Mouse (Mus musculus): Measurements from ENCODE around the gene Ugt1a8. TPM values are rescaled to one million over a fixed set of nuclear protein-coding genes. Genes with fewer than 3 reads are reported as not detected.
"Not testable (repeated sequence)": the region's sequence is repeated elsewhere in the genome, so short reads cannot be mapped to it uniquely, and the experiment has no call there.

Gene Ugt1a8
- total RNA-seq, 2 experiments from 2014 or later = not detected

DNA sequence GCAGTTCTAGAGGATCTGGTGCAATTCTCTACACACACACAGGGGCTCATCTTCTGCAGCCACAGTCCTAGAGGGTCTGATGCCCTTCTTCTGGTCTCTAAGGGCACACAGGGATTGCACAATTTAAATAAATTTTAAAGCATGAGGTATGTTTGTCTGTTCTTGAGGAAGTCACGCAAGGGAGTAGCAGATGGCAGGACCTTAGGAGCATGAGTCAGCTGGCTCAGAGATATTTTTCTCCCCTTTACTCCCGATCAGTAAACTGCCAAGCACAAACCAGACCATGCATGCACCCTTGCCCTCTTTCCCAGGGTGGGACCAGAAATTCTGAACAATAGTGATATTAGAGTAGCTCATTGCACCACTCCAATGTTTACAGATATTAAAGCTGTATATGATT lies 70.8 kb downstream of the Ugt1a8 start:
- no peak for ATAC-seq (replicated peaks; ENCODE audit: low FRiP score, poor library complexity, severe bottlenecking)

DNA sequence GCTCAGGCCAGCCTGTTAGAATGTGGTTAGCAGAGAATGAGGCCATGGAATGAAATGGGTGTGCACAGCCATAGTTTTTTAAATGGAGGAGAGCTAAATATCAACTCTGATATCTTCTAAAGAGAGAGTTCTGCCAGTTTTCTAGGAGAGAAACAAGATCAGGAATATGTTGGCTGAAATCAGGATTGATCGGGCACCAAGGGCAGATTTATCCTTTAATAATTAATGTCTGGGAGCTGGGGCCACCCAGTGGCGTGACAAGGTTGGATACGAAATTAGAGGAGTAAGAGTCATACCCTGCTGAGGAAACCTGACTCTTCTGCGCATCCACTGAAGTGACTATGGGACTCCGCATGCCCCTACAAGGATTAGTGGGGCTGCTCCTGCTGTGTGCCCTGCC lies 78.1 kb downstream of the Ugt1a8 start, which contains the start of gene Ugt1a5:
Gene Ugt1a5, plus strand, starts transcription at position 302 of the 400 bp plus-strand sequence.
- no peak for ATAC-seq (replicated peaks; ENCODE audit: low FRiP score, poor library complexity, severe bottlenecking)

DNA sequence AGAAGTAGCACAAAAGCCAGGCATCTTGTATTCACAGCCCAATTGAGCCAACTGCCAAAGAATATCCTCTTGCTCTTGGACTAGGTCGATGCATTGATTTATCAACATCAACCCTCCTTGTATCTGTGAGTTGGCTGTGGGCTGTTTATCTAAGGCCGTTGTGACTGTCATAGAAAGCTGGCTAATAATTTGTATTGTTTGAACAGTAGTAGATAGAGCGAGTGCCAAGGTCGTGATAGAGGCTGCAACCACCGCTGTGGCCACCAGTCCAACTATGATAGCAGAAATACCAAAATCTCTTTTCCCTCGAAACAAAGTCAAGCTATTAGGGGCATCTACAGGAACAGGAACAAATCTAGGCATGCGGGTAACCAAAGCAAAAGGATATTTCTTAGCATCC lies 84.6 kb downstream of the Ugt1a8 start:
- not testable (repeated sequence) for ATAC-seq (replicated peaks; ENCODE audit: low FRiP score, poor library complexity, severe bottlenecking)

DNA sequence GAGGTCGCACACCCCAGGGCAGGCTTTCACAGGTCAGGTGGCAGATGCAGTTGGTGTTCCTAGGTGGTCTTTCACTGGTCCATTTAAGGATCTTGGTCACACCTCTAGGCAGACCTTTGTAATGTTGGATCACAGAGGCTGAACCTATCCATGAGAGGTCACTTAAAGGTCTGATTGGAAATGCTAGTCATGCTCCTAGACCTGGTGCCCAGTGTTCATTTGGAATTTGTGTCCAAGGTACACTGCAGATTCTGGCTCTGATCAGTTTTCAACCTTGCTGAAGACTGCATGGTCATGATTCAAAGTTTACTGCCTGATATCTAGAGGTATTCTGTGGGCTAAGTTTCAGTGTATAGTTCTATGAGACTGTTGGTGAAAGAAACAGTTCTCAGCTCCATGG lies 92.0 kb downstream of the Ugt1a8 start:
- ATAC-seq (replicated peaks; ENCODE audit: low FRiP score, poor library complexity, severe bottlenecking) = no peak

DNA sequence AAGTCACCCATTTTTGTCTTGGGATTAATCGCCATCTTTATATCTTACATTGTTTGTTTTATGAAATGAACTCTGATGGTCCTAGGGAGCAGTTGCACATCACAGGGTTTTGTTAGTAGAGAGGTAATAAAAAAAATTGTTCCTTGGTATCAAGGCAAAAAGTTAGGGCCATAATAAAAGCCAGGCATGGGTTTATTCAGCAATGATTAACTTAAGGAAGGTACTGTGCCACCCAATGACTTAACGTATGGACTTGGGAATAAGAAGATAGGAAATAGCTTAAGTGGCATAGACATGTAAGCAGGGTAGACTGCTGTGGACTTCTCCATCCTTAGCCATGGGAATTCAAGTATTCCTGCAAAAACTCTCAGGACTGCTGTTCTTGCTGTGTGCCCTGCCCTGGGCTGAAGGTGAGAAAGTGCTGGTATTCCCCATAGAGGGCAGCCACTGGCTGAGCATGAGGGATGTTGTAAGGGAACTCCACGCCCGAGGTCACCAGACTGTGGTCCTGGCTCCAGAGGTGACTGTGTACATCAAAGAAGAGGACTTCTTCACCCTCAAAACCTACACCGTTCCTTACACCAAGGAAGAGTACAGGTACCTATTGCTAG lies 98.8 kb downstream of the Ugt1a8 start:
- no peak for ATAC-seq (replicated peaks; ENCODE audit: low FRiP score, poor library complexity, severe bottlenecking)

DNA sequence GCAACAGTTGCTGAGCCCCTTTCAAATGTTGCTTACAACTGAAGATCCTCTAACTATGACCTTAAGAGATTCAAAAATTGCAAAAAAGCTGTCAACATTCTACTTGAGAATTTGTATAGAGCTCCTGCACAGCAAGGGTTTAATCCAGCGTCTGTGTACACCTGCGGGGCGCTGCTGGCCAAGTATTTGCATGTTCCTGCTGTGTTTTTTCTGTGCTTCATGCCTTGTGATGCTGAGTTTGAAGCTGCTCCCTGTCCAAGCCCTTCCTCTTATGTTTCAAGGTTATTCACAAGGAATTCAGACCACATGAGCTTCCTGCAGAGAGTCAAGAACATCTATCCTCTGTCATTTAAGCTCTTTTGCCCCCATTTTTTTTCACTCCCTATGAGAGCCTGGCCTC lies 104.5 kb downstream of the Ugt1a8 start:
- ATAC-seq (replicated peaks; ENCODE audit: low FRiP score, poor library complexity, severe bottlenecking) = no peak

DNA sequence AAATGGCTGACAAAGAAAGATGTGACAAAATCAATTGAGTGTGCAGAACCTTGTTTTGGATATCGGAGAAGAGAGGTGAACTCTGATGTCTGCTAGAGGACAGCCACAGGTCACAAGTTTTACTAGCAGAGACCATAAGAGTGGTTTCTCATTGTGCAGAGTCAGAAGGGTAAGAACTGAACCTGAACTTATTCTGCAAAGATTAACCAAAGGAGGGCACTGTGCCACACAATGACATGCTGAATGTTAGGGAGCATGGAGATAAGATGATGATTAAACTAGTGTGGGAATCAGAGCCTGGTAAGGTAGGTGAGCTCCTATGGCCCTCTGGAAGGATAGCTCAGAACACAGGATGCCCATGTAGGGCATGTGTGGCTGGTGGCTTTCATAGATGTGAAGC lies 108.1 kb downstream of the Ugt1a8 start:
- ATAC-seq (replicated peaks; ENCODE audit: low FRiP score, poor library complexity, severe bottlenecking) = 0 out of 2 replicates have a peak, but pooled peaks have one; percentile 43

DNA sequence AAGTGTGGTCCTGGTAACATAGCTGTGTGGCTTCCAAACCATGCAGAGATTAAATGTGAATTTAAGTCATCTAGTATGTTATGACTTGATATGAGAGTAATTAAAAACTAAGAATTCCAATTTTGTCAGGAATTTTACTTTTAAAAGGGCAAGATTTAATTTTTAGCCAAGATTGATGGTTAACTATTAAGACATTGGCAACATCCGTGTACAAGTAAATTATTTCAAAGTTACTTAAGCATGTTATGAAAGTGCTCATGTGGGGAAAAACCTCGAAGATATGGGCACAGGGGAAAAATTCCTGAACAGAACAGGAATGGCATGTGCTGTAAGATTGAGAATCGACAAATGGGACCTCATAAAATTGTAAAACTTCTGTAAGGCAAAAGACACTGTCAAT lies 109.8 kb downstream of the Ugt1a8 start:
- no peak for ATAC-seq (replicated peaks; ENCODE audit: low FRiP score, poor library complexity, severe bottlenecking)

DNA sequence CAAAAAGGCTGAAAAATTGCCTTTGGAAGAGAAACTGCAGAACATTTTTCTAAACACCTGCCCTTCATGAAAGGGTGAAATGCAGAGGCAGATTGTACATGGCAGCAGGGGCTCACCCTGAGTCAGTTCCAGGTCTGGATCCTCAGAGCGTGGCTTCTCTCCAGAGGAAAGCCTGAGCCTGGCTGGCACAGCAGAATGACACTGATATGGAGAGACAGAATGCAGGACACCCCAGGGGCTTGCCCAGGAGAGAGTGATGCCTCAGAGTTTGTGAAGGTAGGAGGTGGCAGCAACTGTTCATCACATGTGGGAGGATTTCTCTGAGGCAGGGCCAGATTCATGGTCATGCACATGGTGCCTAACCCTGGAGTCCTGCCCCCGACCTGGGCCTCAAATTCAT lies 112.4 kb downstream of the Ugt1a8 start:
- ATAC-seq (replicated peaks; ENCODE audit: low FRiP score, poor library complexity, severe bottlenecking) = no peak

DNA sequence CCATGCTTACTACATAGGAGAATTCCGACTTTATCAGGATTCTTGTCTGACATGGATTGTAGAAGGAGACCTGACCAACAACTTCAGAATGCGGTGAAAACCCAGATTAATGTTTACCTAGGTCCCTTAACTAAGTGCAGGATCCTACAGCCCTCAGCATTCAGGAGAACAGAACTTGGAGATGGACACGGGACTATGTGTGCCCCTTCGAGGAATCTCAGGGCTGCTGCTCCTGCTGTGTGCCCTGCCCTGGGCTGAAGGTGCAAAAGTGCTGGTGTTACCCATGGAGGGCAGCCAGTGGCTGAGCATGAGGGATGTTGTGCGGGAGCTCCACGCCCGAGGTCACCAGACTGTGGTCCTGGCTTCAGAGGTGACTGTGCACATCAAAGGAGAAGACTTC lies 112.8 kb downstream of the Ugt1a8 start, which contains the start of gene Ugt1a2:
Gene Ugt1a2, plus strand, starts transcription at position 146 of the 400 bp plus-strand sequence.
- ATAC-seq (replicated peaks; ENCODE audit: low FRiP score, poor library complexity, severe bottlenecking) = no peak

DNA sequence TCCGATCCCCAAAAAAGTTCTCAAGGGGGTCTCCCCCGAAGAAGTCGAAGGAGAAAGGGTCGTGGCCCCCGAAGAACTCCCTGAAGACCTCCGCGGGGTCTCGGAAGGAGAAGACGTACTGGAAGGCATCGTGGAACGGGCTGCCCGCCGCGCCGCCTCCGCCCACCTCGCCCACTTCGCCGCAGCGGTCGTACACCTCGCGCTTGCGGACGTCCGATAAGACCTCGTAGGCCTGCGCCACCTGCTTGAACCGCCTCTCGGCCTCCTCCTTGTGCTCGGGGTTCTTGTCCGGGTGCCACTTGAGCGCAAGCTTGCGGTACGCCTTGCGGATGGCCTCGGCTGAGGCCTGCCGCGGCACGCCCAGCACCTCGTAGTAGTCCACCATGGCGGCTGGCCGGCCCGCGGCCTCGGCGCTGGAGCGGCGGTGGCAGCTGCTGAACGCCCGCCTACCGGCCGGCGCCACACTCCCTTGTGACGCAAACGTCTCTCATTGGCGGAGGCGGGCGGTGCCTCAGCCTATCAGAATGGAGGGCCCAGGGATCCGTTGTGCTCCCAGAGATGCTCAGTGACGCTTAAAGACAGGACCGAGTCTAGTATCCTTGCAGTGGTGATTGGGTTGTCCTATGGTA lies 117.8 kb downstream of the Ugt1a8 start, which contains the start of gene Dnajb3:
Gene Dnajb3, minus strand, starts transcription at position 489 of the 629 bp plus-strand sequence.
- peak; percentile 82 for ATAC-seq (replicated peaks; ENCODE audit: low FRiP score, poor library complexity, severe bottlenecking)

DNA sequence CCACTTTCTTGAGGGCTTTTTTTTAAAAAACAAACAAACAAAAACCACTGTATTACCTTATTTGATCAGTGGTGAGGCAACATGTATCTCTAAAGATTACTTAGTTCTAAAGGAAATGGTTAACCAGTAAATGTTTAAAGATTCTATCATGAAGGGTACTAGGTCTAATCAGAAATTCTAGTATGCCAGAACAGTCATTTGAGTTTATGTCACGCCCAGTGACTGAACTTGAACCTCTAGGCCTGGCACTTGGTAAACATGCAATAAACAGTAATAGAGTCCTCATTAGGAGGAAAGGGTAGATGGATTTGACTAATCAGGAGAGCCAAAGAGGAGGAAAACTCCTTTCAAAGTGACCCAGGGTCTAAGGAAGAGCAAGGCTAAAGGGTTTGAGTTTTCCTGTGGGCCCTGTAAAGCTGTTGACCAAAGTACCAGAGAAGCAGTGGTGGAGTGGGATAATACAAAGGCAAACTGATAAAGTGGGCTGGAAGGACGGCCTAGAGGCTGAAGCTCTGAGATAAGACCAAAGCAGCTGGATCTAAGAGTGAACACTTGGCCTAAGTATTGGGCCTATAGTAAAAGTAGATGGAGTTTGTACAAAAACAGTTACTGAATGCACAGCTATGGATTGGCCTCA lies 119.3 kb downstream of the Ugt1a8 start:
- ATAC-seq (replicated peaks; ENCODE audit: low FRiP score, poor library complexity, severe bottlenecking) = peak; percentile 83

DNA sequence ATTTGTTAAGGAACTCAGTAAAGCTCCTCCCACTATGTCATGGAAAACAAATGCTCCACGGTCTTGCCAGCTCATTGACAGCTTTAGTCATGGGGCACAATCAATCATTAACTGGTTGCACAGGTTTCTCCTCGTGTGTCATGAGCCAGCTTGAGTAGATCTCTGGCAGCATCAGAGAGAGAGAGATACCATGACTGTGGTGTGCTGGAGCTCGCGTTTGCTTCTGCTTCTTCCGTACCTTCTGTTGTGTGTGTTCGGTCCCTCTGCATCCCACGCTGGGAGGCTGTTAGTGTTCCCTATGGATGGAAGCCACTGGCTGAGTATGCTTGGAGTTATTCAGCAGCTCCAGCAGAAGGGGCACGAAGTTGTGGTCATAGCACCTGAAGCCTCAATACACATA lies 124.2 kb downstream of the Ugt1a8 start, which contains the start of gene Ugt1a1:
Gene Ugt1a1, plus strand, starts transcription at position 148 of the 400 bp plus-strand sequence.
- ATAC-seq (replicated peaks; ENCODE audit: low FRiP score, poor library complexity, severe bottlenecking) = no peak

DNA sequence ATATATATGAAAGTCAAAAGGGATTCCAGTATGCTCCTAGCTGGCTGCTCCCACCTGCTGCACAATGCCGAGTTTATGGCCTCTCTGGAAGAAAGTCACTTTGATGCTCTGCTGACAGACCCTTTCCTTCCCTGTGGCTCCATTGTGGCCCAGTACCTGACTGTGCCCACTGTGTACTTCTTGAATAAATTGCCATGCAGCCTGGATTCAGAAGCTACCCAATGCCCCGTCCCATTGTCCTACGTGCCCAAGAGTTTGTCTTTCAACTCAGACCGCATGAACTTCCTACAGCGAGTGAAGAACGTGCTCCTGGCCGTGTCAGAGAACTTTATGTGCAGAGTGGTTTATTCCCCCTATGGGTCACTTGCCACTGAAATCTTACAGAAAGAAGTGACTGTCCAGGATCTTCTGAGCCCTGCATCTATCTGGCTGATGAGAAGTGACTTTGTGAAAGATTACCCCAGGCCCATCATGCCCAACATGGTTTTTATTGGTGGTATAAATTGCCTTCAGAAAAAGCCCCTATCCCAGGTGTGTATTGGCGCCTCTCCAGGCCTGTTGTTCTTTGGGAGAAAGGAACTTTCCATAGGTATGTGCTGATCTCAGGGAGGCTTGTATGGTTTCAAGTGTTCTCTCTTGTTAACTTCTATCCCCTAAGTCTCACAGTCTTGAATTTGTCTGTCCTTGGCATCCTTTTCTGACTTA lies 124.9 kb downstream of the Ugt1a8 start:
- ATAC-seq (replicated peaks; ENCODE audit: low FRiP score, poor library complexity, severe bottlenecking) = no peak

DNA sequence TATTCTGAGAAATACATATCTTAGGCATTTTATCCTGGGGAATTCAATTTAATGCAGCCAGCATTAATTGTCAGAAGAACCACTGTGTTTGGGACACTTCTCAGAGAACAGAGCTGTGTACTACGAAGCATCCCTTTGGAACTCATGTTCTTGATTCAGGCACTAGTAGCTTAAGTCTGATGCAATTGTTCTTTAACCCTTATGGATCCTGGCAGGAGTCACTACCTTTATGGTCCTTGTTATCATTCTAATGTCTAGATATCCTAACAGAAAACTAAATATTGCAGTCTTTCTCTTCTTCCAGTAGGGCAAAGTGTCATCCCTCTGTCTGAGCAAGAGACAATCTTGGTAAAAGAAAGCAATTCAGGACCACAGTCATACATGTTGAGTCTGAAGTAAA lies 125.4 kb downstream of the Ugt1a8 start:
- no peak for ATAC-seq (replicated peaks; ENCODE audit: low FRiP score, poor library complexity, severe bottlenecking)

DNA sequence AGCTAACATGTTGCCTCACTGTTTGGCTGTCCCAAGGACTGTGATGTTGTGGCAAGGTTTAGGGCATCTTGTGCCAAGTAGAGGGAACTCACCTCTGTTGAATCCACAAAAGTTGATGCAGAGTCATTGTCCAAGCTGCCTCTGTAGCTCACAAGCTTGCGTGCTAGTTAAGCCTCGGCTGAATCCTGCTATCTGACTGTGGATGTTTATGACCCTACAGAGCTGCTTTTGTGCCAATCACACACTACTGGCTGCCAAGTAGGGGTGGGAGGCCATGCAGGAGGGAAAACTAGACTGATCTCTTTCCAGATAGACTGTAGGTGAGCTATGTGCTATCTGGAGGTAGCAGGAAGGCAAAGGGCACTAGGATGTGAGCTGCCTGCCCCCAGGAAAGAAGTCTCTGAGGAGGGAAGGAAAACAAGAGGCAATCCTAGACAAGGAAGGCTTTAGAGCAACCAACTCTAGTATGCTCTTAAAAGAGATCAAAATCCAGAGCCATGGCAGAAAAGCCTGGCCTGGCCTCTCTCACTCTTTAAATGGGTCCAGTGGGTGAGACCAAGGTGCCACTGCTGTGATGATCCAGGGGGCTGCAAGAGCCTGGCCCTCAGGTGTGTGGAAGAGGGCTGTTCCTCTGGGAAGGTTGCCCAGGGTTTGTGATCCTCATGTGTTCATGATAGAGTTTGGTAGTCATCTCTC lies 126.3 kb downstream of the Ugt1a8 start:
- peak; percentile 19 for ATAC-seq (replicated peaks; ENCODE audit: low FRiP score, poor library complexity, severe bottlenecking)

DNA sequence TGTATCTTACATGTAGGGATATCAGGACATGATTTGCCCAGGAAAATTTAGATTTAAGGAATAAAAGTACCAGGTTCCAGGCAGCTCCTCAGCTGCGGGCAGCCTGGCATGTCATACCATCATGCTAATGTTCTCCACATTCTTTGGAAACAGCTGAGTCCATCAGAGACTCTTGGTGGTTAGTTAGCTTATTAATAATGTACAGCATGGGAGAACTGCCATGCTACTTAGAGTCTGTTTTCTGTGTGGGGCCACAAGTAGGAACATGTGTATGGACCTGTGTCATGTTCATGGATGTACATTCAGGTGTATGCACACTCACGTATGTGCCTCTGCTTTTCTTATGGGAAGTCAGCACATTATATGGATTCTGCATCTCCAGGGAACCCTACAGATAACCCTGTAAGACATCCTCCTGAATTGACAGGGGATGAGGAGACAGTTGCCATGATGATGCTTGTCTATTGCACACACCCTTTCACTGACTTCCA lies 126.9 kb downstream of the Ugt1a8 start:
- no peak; the same call in 1 of the 2 replicates for ATAC-seq (replicated peaks; ENCODE audit: low FRiP score, poor library complexity, severe bottlenecking)

DNA sequence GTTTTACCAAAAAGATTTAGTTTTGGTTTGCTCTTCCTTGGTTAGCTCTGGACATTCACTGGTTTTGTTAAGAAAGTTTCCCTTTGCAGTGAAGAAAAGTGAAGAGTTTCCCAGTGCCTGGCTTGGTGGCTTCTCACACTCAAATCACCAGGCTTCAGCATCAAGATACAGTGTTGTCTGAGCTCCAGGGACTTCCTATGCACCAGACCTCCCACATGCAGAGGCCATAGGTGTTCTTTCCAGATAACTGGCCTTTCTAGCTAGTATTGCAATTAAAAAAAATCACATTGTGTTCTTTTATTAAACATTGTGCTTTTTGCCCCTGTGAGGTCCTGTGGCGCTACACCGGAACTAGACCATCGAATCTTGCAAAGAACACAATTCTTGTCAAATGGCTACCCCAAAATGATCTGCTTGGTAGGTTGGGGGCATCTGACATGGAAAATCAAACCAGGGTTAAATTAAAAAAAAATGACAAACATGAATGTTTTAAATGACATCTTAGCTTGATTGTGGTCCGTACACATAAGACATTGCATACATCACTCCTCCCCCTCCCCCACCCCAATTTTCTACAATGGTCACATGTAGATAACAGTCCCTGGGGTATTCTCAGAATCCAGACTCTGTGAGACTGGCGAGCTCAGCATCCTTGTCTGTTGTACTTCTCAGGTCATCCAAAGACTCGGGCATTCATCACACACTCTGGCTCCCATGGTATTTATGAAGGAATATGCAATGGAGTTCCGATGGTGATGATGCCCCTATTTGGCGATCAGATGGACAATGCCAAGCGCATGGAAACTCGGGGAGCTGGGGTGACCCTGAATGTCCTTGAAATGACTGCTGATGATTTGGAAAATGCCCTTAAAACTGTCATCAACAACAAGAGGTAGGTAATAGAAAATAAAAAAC lies 128.1 kb downstream of the Ugt1a8 start:
- no peak for ATAC-seq (replicated peaks; ENCODE audit: low FRiP score, poor library complexity, severe bottlenecking)

DNA sequence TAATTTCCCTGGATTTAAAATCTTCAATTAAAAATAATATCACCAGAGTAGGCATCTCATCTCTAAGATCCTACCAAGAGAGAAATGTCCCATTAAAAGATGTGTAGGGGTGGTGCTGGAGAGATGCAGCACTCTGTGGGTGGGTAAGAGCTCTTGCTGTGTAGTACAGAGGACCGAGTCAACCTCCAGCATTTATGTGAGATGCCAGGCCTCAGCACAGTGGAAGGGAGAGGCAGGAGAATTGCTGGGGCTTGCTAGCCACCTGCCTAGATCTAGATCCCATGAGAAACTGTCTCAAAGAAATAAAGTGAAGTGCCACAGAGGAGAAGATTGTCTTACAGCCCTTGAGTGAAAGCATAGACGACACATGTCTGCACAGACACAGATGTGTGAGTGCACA lies 128.9 kb downstream of the Ugt1a8 start:
- no peak for ATAC-seq (replicated peaks; ENCODE audit: low FRiP score, poor library complexity, severe bottlenecking)

Measured in erythroblast, adult 5-6 weeks (primary cell).